Mouse (Mus musculus): ENCODE data around the gene Naa35. TPM values are rescaled to one million over a fixed set of nuclear protein-coding genes. Genes with fewer than 3 reads are reported as not detected.
A peak's percentile ranks its signal among the peaks of the same experiment; 100 is the strongest.

Gene Naa35
- polyA plus RNA-seq, 2 experiments = 12.6 to 27.1 TPM

DNA sequence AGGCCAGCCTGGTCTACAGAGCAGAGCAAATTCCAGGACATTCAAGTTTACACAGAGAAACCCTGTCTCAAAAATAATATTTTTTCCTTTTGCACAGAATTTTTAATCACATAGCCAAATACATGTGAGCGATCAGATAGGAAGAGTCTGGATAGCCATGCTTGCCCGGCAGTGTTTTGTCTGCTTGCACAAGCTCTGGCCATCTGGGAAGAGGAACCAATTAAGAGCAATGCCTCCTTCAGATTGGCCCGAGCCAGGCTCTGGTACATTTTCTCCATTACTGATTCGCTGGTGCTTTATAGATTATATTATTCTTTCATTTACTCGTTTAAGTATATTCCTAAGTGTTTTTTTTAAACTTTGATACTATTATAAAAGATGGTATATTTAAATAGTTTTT, 82.7 kb downstream of the Naa35 start:
- peak overlapping the region; percentile 11; the same call in 1 of the 2 replicates for H3K27ac ChIP-seq
- DNase-seq (ENCODE audit: low read depth in 3 of 3, low spot score in 3 of 3) (no peak), ATAC-seq (ENCODE audit: insufficient read depth) (no peak)
- peaks cover 26% of the 10 kb centered on the region for H3K36me3 ChIP-seq (replicated peaks; ENCODE audit: control insufficient read depth, insufficient read depth, low read depth)
- WGBS (ENCODE audit: insufficient replicate concordance) = 61% methylated on average over 5 of the region's 5 CpGs
- no peaks in the 10 kb centered on the region for H3K9me3 ChIP-seq (ENCODE audit: control insufficient read depth, low read length)
- H3K27me3 ChIP-seq (ENCODE audit: control insufficient read depth, insufficient read depth, low read length) = no peaks in the 10 kb centered on the region
- no peak overlapping the region for H3K4me3 ChIP-seq (ENCODE audit: insufficient read depth in 1 of 2, low read depth in 2 of 2, low read length in 2 of 2)
- no peak overlapping the region for H3K9ac ChIP-seq (replicated peaks)
- TF ChIP-seq CTCF (IDR thresholded peaks at IDR 0.05; ENCODE audit: low read depth) = no peak
- no peak for TF ChIP-seq EP300 (IDR thresholded peaks at IDR 0.05; ENCODE audit: low read depth)
- no peak overlapping the region; the same call in 1 of the 2 replicates for H3K4me2 ChIP-seq (ENCODE audit: low read depth)
- peaks cover 26 to 38% of the 10 kb centered on the region in 2 experiments for H3K4me1 ChIP-seq (replicated peaks; ENCODE audit: control insufficient read depth in 2 of 2, insufficient read depth in 2 of 2, low read length in 1 of 2)

DNA sequence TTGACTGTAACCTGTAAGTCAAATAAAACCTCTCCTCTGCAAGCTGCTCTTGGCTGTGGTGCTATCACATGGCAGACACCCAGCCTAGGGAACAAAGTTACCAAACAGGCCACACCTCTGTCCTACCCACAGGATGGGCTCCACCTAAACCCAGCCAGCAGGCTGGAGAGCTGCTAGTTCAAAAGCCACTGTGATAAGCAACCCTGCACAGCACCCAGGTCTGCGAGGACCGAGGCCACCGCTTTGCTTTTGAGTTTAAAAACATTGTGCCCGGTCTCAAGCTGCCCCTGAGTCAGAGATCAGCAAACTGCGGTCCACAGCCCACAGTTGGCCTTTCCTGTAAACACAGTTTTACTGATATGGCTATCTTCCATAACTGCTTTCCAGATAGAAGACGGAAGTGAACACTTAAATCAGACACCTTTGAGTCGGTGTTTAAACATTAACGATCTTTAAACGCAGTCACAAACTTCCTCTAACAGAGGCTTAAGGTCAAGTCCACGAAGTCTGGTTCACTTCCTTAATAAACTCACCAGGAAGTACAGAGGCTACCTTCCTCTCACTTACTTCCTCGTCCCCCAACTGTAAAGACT, 83.5 kb downstream of the Naa35 start:
- H3K4me2 ChIP-seq (ENCODE audit: low read depth) = peak overlapping the region; percentile 58
- WGBS (ENCODE audit: insufficient replicate concordance) = 2% methylated on average over 11 of the region's 11 CpGs
- ATAC-seq (ENCODE audit: insufficient read depth) (peak; percentile 97), DNase-seq (ENCODE audit: low read depth in 3 of 3, low spot score in 3 of 3) (peak; percentile 77 to 80 (median 77))
- peak overlapping the region; percentile 34 for H3K9ac ChIP-seq (replicated peaks)
- peaks cover 20% of the 10 kb centered on the region for H3K36me3 ChIP-seq (replicated peaks; ENCODE audit: control insufficient read depth, insufficient read depth, low read depth)
- peak overlapping the region; percentile 68 for H3K27ac ChIP-seq
- TF ChIP-seq EP300 (IDR thresholded peaks at IDR 0.05; ENCODE audit: low read depth) = peak; percentile 53
- peak; percentile 24 for TF ChIP-seq CTCF (IDR thresholded peaks at IDR 0.05; ENCODE audit: low read depth)
- H3K9me3 ChIP-seq (ENCODE audit: control insufficient read depth, low read length) = no peaks in the 10 kb centered on the region
- H3K4me3 ChIP-seq (ENCODE audit: insufficient read depth in 1 of 2, low read depth in 2 of 2, low read length in 2 of 2) = peak overlapping the region; percentile 4 to 45
- no peaks in the 10 kb centered on the region for H3K27me3 ChIP-seq (ENCODE audit: control insufficient read depth, insufficient read depth, low read length)
- H3K4me1 ChIP-seq (replicated peaks; ENCODE audit: control insufficient read depth in 2 of 2, insufficient read depth in 2 of 2, low read length in 1 of 2) = peaks cover 32 to 43% of the 10 kb centered on the region in 2 experiments

- WGBS (ENCODE audit: insufficient replicate concordance) = 82% methylated on average over 10 of the region's 10 CpGs
- no peak overlapping the region for H3K4me3 ChIP-seq (ENCODE audit: insufficient read depth in 1 of 2, low read depth in 2 of 2, low read length in 2 of 2)
- DNase-seq (ENCODE audit: low read depth in 3 of 3, low spot score in 3 of 3) (no peak), ATAC-seq (ENCODE audit: insufficient read depth) (no peak)
- no peaks in the 10 kb centered on the region for H3K9me3 ChIP-seq (ENCODE audit: control insufficient read depth, low read length)
- no peak overlapping the region for H3K9ac ChIP-seq (replicated peaks)
- TF ChIP-seq CTCF (IDR thresholded peaks at IDR 0.05; ENCODE audit: low read depth) (no peak), EP300 (IDR thresholded peaks at IDR 0.05; ENCODE audit: low read depth) (no peak)
- no peak overlapping the region for H3K4me2 ChIP-seq (ENCODE audit: low read depth)
- H3K27ac ChIP-seq = no peak overlapping the region
- peaks cover 34 to 48% of the 10 kb centered on the region in 2 experiments for H3K4me1 ChIP-seq (replicated peaks; ENCODE audit: control insufficient read depth in 2 of 2, insufficient read depth in 2 of 2, low read length in 1 of 2)
- H3K36me3 ChIP-seq (replicated peaks; ENCODE audit: control insufficient read depth, insufficient read depth, low read depth) = peaks cover 7% of the 10 kb centered on the region
- H3K27me3 ChIP-seq (ENCODE audit: control insufficient read depth, insufficient read depth, low read length) = no peaks in the 10 kb centered on the region
Observed at GRCm38 (mm10) chr13:59669946-59670345, 84.9 kb downstream of the Naa35 start.

DNA sequence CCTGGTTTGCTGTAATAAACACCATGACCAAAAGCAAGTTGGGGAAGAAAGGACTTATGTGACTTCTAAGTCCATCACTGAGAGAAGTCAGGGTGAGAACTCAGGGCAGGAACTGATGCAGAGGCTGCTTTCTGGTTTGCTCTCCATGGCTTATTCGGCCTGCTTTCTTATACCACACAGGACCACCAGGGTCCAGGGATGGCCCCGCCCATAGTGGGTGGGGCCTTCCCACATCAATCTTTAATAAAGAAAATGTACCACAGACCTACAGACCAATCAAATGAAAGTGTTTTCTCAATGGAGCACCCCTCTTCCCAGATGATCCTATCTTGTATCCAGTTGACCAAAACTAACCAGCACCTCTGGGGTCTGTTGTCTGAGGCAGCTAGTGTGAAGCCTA, 86.5 kb downstream of the Naa35 start:
- Histone ChIP-seq H3K9ac (replicated peaks) (no peak overlapping the region), H3K4me3 (ENCODE audit: insufficient read depth in 1 of 2, low read depth in 2 of 2, low read length in 2 of 2) (no peak overlapping the region), H3K4me2 (ENCODE audit: low read depth) (peak overlapping the region; percentile 41), H3K9me3 (ENCODE audit: control insufficient read depth, low read length) (no peaks in the 10 kb centered on the region), H3K36me3 (replicated peaks; ENCODE audit: control insufficient read depth, insufficient read depth, low read depth) (peaks cover 2% of the 10 kb centered on the region; the same call in 1 of the 2 replicates), H3K27me3 (ENCODE audit: control insufficient read depth, insufficient read depth, low read length) (no peaks in the 10 kb centered on the region), H3K4me1 (replicated peaks; ENCODE audit: control insufficient read depth in 2 of 2, insufficient read depth in 2 of 2, low read length in 1 of 2) (peaks cover 37 to 53% of the 10 kb centered on the region in 2 experiments), H3K27ac (no peak overlapping the region)
- ATAC-seq (ENCODE audit: insufficient read depth) (no peak), DNase-seq (ENCODE audit: low read depth in 3 of 3, low spot score in 3 of 3) (no peak)
- 45% methylated on average over 2 of the region's 2 CpGs for WGBS (ENCODE audit: insufficient replicate concordance)
- TF ChIP-seq EP300 (IDR thresholded peaks at IDR 0.05; ENCODE audit: low read depth) (no peak), CTCF (IDR thresholded peaks at IDR 0.05; ENCODE audit: low read depth) (no peak)

DNA sequence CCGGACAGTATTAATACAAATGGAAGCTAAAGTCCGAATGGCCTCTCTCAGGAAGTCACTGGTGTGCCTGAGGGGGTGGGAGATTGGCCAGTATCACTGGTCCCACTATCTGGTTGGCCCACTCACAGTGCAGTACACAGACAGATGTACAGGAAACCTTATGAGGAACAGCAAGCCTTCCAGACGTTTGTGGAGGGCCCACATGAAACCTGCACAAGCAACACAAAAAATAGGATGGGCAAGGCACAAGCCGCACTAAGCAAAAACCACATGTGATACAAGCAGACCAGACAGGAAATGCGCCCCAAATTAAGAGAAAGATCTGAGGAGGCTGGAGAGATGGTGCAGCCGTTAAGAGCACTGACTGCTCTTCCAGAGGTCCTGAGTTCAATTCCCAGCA, 87.2 kb downstream of the Naa35 start:
- no peak overlapping the region for H3K4me3 ChIP-seq (ENCODE audit: insufficient read depth in 1 of 2, low read depth in 2 of 2, low read length in 2 of 2)
- 11% methylated on average over 6 of the region's 6 CpGs for WGBS (ENCODE audit: insufficient replicate concordance)
- no peaks in the 10 kb centered on the region for H3K27me3 ChIP-seq (ENCODE audit: control insufficient read depth, insufficient read depth, low read length)
- H3K4me2 ChIP-seq (ENCODE audit: low read depth) = peak overlapping the region; percentile 41
- H3K27ac ChIP-seq = no peak overlapping the region
- TF ChIP-seq CTCF (IDR thresholded peaks at IDR 0.05; ENCODE audit: low read depth) (no peak), EP300 (IDR thresholded peaks at IDR 0.05; ENCODE audit: low read depth) (no peak)
- no peak overlapping the region for H3K9ac ChIP-seq (replicated peaks)
- ATAC-seq (ENCODE audit: insufficient read depth) = no peak
- no peak for DNase-seq (ENCODE audit: low read depth in 3 of 3, low spot score in 3 of 3)
- no peaks in the 10 kb centered on the region for H3K9me3 ChIP-seq (ENCODE audit: control insufficient read depth, low read length)
- peaks cover 37 to 53% of the 10 kb centered on the region in 2 experiments for H3K4me1 ChIP-seq (replicated peaks; ENCODE audit: control insufficient read depth in 2 of 2, insufficient read depth in 2 of 2, low read length in 1 of 2)
- peaks cover 2% of the 10 kb centered on the region; the same call in 1 of the 2 replicates for H3K36me3 ChIP-seq (replicated peaks; ENCODE audit: control insufficient read depth, insufficient read depth, low read depth)
